Mouse (Mus musculus): ENCODE measurements around the gene Spa17.

Gene Spa17

GRCm38 (mm10) chr9:37563805-37564204 lies 49.7 kb downstream of the Spa17 start:
- DNase-seq (ENCODE audit: low spot score), result no peak

DNA sequence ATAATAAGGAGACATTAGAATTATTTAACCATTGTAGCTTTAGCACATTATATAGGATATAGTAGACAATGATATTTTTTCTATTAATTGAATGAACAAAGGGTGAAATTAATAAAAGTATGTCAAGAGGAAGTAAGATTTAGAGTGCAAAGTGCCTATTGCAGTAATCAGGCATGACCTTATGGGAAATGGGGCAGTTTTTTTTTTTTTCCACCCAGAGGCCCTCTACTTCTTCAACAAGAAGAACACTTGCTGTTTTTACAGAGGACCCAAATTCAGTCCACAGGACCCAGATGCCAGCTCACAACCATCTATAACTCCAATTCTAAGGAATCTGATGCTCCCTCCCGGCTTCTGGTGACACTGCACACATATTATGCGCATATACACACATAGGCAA lies 52.9 kb downstream of the Spa17 start:
- DNase-seq (ENCODE audit: low spot score), result no peak

GRCm38 (mm10) chr9:37556366-37556765 lies 57.2 kb downstream of the Spa17 start:
- no peak for DNase-seq (ENCODE audit: low spot score)

GRCm38 (mm10) chr9:37554838-37555748 lies 58.4 kb downstream of the Spa17 start, which contains the start of gene Siae:
TSS of gene Siae (plus strand) at chr9:37555698.
- no peak for DNase-seq (ENCODE audit: low spot score)

DNA sequence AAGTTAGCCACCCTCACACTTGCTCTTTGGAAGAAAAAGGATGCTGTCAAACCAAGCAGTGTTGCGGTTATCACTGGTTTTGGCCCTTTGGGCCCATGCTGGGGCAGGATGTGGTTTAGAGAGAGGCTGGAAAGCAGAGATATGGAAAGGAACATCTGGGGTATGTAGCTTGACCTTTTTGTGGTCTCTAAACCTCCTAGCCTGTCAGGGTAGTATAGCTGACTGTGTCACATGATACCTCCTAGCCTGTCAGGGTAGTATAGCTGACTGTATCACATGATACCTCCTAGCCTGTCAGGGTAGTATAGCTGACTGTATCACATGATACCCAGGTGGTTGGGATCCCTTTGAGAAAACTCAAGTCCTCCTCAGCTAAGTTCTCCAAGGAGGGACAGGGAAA lies 59.2 kb downstream of the Spa17 start:
- DNase-seq (ENCODE audit: low spot score), result no peak

All from c-Kit-positive CD71-positive TER-119-positive erythroid progenitor cells, embryonic 14.5 days (primary cell).